Mouse (Mus musculus) kidney, postnatal 14 days (tissue): ENCODE results near the gene Aldh4a1.

ENCODE experiments used
- DNase-seq: peaks from one replicate; pipeline ENCODE4 v3.0.0; 2022; ENCODE audit warnings: mixed read lengths

Aldh4a1 gene

GRCm38 (mm10) chr4:139684639-139685017 lies 62.0 kb downstream of the Aldh4a1 start:
- peak; percentile 56 for DNase-seq

- DNase-seq, result no peak
These were observed 65.4 kb downstream of the Aldh4a1 start for GRCm38 (mm10) chr4:139688058-139688457.

DNA sequence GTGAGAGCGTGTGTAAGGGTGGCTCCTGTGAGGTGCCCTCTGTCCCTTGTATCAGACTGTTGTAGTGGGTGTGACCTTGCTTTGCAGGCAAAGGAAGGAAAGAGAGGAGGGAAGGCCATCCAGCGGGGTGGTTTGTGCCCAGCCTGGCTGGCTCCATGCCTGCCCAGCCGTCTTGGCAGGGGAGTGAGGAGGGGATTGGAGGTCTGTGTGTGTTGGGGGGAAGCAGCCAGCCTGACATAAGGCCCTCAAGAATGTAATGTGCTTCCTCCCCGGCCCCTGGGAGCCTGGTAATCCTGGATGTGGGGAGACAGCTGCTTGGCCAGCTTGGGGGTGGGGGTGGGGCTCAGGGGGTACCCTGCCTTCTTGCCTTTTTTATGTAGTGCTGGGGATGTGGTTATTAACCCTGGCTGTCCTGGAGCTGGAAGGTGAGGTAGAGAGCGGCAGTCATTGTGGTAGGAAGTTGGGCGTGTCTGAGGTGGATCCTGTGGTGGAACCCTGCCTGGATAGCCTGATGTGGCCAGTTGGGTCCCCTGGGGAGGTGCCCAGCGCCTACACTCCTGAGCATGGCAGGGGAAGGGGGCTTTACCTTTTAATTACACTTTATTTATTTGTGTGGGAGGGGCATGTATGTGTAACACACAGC lies 67.1 kb downstream of the Aldh4a1 start:
- DNase-seq, result peak; percentile 2

GRCm38 (mm10) chr4:139693315-139693714 lies 70.6 kb downstream of the Aldh4a1 start:
- no peak for DNase-seq

GRCm38 (mm10) chr4:139697755-139698154 lies 75.1 kb downstream of the Aldh4a1 start:
- DNase-seq, result no peak

GRCm38 (mm10) chr4:139698602-139699001 lies 75.9 kb downstream of the Aldh4a1 start:
- no peak for DNase-seq
